Mouse (Mus musculus): ENCODE results near the gene Pdzd4.

DNA sequence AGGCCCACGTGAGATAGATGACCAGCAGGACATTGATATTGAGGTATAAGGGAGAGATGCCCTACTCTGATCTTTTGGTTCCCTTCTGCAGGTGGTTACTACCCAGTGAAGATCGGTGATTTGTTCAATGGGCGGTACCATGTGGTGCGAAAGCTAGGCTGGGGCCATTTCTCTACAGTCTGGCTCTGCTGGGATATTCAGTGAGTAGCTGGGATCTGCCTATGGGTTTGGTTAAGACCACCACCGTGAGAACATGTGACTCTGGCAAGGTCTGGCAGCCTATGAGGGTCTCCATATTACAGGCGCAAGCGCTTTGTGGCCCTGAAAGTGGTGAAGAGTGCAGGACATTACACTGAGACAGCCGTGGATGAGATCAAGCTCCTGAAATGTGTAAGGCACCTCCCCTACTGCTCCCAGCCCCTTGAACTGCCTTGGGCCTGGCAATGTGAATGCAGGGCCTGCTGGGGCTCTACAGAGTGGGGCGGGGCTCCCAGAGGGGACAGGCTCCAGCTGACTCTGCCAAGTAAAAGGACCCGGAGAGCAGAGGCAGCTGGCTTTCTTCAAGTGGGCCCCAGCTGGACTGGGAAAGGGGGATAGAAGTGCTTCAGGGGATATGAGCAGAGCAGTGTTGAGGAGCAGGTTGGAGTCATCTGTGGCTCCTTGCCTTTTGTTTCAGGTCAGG, 49.8 kb downstream of the Pdzd4 start:
- TF ChIP-seq ZC3H11A (IDR thresholded peaks at IDR 0.05; ENCODE audit: borderline replicate concordance, low read depth, low read length) (no peak), ZNF384 (IDR thresholded peaks at IDR 0.05; ENCODE audit: low read depth, low read length) (no peak), CHD2 (IDR thresholded peaks at IDR 0.05; ENCODE audit: low read depth, low read length) (no peak), HCFC1 (IDR thresholded peaks at IDR 0.05; ENCODE audit: borderline replicate concordance, insufficient read depth, low read length) (no peak), MAFK (IDR thresholded peaks at IDR 0.05; ENCODE audit: insufficient read depth, low read depth, low read length) (no peak)

Data from ES-E14 (cell line).